Mouse (Mus musculus): ENCODE measurements around the gene Aldh3b2. TPM values are rescaled to one million over a fixed set of nuclear protein-coding genes. Genes with fewer than 3 reads are reported as not detected.
A peak's percentile ranks its signal among the peaks of the same experiment; 100 is the strongest.

Gene Aldh3b2
- polyA plus RNA-seq, 1 experiment = 0.11 TPM

DNA sequence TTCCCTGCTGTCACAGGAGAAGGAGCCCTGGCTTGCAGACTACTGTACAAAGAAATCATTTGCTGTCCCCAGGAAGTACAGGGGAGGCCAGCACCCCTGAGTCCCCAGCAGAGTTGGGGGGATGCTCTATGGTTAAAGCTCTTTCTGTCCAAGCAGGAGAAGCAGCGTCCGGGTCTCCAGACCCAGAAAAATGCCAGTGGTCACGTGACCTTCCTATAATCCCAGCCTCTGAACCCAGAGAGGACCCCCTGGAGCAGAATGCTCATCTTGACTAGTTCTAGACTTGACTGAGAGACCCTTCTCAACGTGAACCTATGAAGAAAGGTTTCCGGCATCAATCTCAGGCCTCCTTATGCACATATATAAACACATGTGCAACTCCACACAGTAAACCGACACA is 46.3 kb upstream of the Aldh3b2 start:
- H3K4me2 ChIP-seq (ENCODE audit: low read depth) = peak overlapping the region; percentile 70
- TF ChIP-seq USF1 (IDR thresholded peaks at IDR 0.05; ENCODE audit: low read depth) (peak; percentile 70), E2F4 (IDR thresholded peaks at IDR 0.05; ENCODE audit: insufficient read depth) (no peak)
- H3ac ChIP-seq (ENCODE audit: control insufficient read depth, insufficient read length) = no peak overlapping the region
- no peaks in the 10 kb centered on the region for H3K36me3 ChIP-seq (ENCODE audit: control insufficient read depth, insufficient read depth)
- no peaks in the 10 kb centered on the region for H3K27me3 ChIP-seq (ENCODE audit: control insufficient read depth, insufficient read depth, insufficient read length)
- H3K79me2 ChIP-seq (ENCODE audit: control insufficient read depth, insufficient read depth) = no peaks in the 10 kb centered on the region
- no peak overlapping the region for H3K4me3 ChIP-seq

DNA sequence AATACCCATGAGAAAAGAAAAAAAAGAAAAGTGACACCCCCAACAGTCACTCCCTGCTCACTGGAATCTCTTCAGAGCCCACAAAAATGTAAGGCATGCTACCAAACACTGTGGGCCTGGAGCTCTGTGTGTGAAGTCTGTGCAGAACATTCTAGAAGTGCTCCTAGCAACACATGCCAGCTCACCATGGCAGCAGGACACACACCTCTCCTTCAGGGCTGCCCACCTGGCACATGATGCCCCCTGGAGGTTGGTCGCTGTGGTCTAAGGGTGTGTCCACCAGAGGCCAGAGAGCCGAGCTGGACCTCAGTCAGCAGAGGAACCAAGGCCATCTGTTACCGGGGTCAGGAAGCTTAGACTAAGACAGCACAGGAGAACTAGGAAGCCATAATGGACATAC is 45.8 kb upstream of the Aldh3b2 start:
- no peak overlapping the region for H3K4me3 ChIP-seq
- peak; percentile 8 for TF ChIP-seq POLR2AphosphoS2 (IDR thresholded peaks at IDR 0.05; ENCODE audit: insufficient read length, low read depth)
- TF ChIP-seq SRF (IDR thresholded peaks at IDR 0.05; ENCODE audit: control insufficient read depth, insufficient read length, low read depth) = no peak
- no peak for TF ChIP-seq CEBPB (IDR thresholded peaks at IDR 0.05; ENCODE audit: insufficient read depth, poor library complexity, severe bottlenecking)
- no peak for TF ChIP-seq E2F4 (IDR thresholded peaks at IDR 0.05; ENCODE audit: insufficient read depth)
- no peak for TF ChIP-seq USF1 (IDR thresholded peaks at IDR 0.05; ENCODE audit: low read depth)
- peak; percentile 39 for TF ChIP-seq POLR2A (IDR thresholded peaks at IDR 0.05; ENCODE audit: insufficient read length, low read depth)
- peak; percentile 2 to 96 (median 81) for TF ChIP-seq MYOG (IDR thresholded peaks at IDR 0.05; ENCODE audit: control insufficient read depth in 1 of 3, insufficient read depth in 1 of 3, insufficient read length in 2 of 3, low read depth in 2 of 3)
- peak in 2 of 3 experiments; percentile 88 to 91 for TF ChIP-seq MYOD1 (IDR thresholded peaks at IDR 0.05; ENCODE audit: control insufficient read depth in 1 of 3, insufficient read length in 2 of 3, low read depth in 2 of 3)
- no peak for TF ChIP-seq TCF12 (IDR thresholded peaks at IDR 0.05; ENCODE audit: insufficient read depth, poor library complexity, severe bottlenecking)
- TF ChIP-seq REST (IDR thresholded peaks at IDR 0.05; ENCODE audit: insufficient read depth, insufficient read length) = no peak
- TF ChIP-seq TCF3 (IDR thresholded peaks at IDR 0.05; ENCODE audit: insufficient read length, low read depth) = peak; percentile 67
- TF ChIP-seq MAX (IDR thresholded peaks at IDR 0.05; ENCODE audit: low read depth) = no peak
- no peaks in the 10 kb centered on the region for H3K36me3 ChIP-seq (ENCODE audit: control insufficient read depth, insufficient read depth)
- H3K79me2 ChIP-seq (ENCODE audit: control insufficient read depth, insufficient read depth) = no peaks in the 10 kb centered on the region
- H3K4me2 ChIP-seq (ENCODE audit: low read depth) = peak overlapping the region; percentile 70
- no peak overlapping the region for H3ac ChIP-seq (ENCODE audit: control insufficient read depth, insufficient read length)
- H3K27me3 ChIP-seq (ENCODE audit: control insufficient read depth, insufficient read depth, insufficient read length) = no peaks in the 10 kb centered on the region

DNA sequence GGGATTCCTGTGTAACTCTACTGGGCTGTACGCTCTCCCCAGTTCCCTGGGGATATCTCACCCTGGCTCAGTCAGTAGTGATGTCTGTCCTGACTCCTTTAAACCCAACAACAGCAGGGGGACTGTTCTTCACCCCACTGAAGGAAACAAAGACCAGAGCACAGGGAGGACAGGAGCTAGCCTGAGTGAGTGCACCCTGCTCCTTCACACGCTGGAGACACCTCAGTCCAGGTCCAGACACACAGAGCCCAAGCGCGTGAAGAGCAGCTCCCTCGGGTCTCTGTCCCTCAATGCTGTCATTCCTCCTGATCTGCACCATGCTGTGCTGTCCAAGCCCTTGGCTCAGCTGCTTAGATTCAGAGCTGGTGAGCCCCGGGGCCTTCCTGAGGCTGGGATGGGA is 45.4 kb upstream of the Aldh3b2 start:
- H3K27me3 ChIP-seq (ENCODE audit: control insufficient read depth, insufficient read depth, insufficient read length) = no peaks in the 10 kb centered on the region
- H3K36me3 ChIP-seq (ENCODE audit: control insufficient read depth, insufficient read depth) = no peaks in the 10 kb centered on the region
- H3K4me2 ChIP-seq (ENCODE audit: low read depth) = peak overlapping the region; percentile 70
- no peak overlapping the region for H3K4me3 ChIP-seq
- no peak overlapping the region for H3ac ChIP-seq (ENCODE audit: control insufficient read depth, insufficient read length)
- H3K79me2 ChIP-seq (ENCODE audit: control insufficient read depth, insufficient read depth) = no peaks in the 10 kb centered on the region
- TF ChIP-seq REST (IDR thresholded peaks at IDR 0.05; ENCODE audit: insufficient read depth, insufficient read length) = no peak
- TF ChIP-seq SRF (IDR thresholded peaks at IDR 0.05; ENCODE audit: control insufficient read depth, insufficient read length, low read depth) = peak; percentile 31
- peak; percentile 3 for TF ChIP-seq POLR2A (IDR thresholded peaks at IDR 0.05; ENCODE audit: insufficient read length, low read depth)

GRCm38 (mm10) chr19:3927989-3928388 is 44.1 kb upstream of the Aldh3b2 start:
- Histone ChIP-seq H3K36me3 (ENCODE audit: control insufficient read depth, insufficient read depth) (no peaks in the 10 kb centered on the region), H3K4me3 (no peak overlapping the region), H3ac (ENCODE audit: control insufficient read depth, insufficient read length) (no peak overlapping the region), H3K4me2 (ENCODE audit: low read depth) (no peak overlapping the region), H3K79me2 (ENCODE audit: control insufficient read depth, insufficient read depth) (no peaks in the 10 kb centered on the region), H3K27me3 (ENCODE audit: control insufficient read depth, insufficient read depth, insufficient read length) (no peaks in the 10 kb centered on the region)
- no peak for TF ChIP-seq TCF12 (IDR thresholded peaks at IDR 0.05; ENCODE audit: insufficient read depth, poor library complexity, severe bottlenecking)

DNA sequence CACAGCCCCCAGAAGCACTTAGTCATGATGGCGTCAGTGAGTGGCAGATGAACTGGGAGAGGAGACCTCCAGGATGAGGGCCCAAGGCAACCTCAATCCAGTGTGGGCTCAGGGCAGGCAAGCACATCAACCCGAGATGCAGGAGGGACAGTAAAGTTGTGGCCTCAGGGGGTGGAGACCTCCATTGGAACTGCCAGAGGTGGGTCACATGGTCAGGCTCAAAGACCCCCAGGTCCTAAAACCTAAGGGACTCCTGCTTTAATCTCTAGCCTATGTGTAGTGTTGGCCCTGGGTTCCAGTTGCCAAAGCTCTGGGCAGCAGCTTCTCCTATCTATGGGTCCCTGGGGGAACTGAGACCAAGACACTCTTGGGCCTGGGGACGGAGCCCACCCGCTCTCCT is 43.3 kb upstream of the Aldh3b2 start:
- Histone ChIP-seq H3K4me3 (peak overlapping the region; percentile 15), H3K4me2 (ENCODE audit: low read depth) (peak overlapping the region; percentile 56), H3K79me2 (ENCODE audit: control insufficient read depth, insufficient read depth) (no peaks in the 10 kb centered on the region), H3ac (ENCODE audit: control insufficient read depth, insufficient read length) (no peak overlapping the region), H3K27me3 (ENCODE audit: control insufficient read depth, insufficient read depth, insufficient read length) (no peaks in the 10 kb centered on the region), H3K36me3 (ENCODE audit: control insufficient read depth, insufficient read depth) (no peaks in the 10 kb centered on the region)
- TF ChIP-seq REST (IDR thresholded peaks at IDR 0.05; ENCODE audit: insufficient read depth, insufficient read length) = no peak
- no peak for TF ChIP-seq MAX (IDR thresholded peaks at IDR 0.05; ENCODE audit: low read depth)
- no peak for TF ChIP-seq POLR2A (IDR thresholded peaks at IDR 0.05; ENCODE audit: insufficient read length, low read depth)
- TF ChIP-seq TCF12 (IDR thresholded peaks at IDR 0.05; ENCODE audit: insufficient read depth, poor library complexity, severe bottlenecking) = no peak
- no peak for TF ChIP-seq USF1 (IDR thresholded peaks at IDR 0.05; ENCODE audit: low read depth)
- no peak for TF ChIP-seq SRF (IDR thresholded peaks at IDR 0.05; ENCODE audit: control insufficient read depth, insufficient read length, low read depth)
- no peak for TF ChIP-seq E2F4 (IDR thresholded peaks at IDR 0.05; ENCODE audit: insufficient read depth)
- no peak for TF ChIP-seq MYOD1 (IDR thresholded peaks at IDR 0.05; ENCODE audit: control insufficient read depth in 1 of 3, insufficient read length in 2 of 3, low read depth in 2 of 3)
- TF ChIP-seq TCF3 (IDR thresholded peaks at IDR 0.05; ENCODE audit: insufficient read length, low read depth) = no peak
- no peak for TF ChIP-seq MYOG (IDR thresholded peaks at IDR 0.05; ENCODE audit: control insufficient read depth in 1 of 3, insufficient read depth in 1 of 3, insufficient read length in 2 of 3, low read depth in 2 of 3)
- no peak for TF ChIP-seq POLR2AphosphoS2 (IDR thresholded peaks at IDR 0.05; ENCODE audit: insufficient read length, low read depth)
- no peak for TF ChIP-seq CEBPB (IDR thresholded peaks at IDR 0.05; ENCODE audit: insufficient read depth, poor library complexity, severe bottlenecking)

All from myocyte (in vitro differentiated cells).